Mouse (Mus musculus) kidney, postnatal 0 days (tissue): ENCODE measurements at regions not wholly inside any gene's neighbourhood (a gene's known extent, or its start where the extent isn't known, plus 50 kb on each side); places are given as distances from the start of the nearest gene placed in this dataset.

Experiments used
- ATAC-seq: fragments of 200-750 bp; cut with Nextera tagmentation; replicated peaks from 2 replicates; pipeline ENCODE4 v1.8.0; 2017; ENCODE audit warnings: low read depth, moderate number of reproducible peaks, moderate TSS enrichment, moderate library complexity; ENCODE audit not compliant: low FRiP score
- DNase-seq: peaks from one replicate; pipeline ENCODE4 v3.0.0-alpha.2; 2016; ENCODE audit warnings: low spot score
- H3K27ac ChIP-seq: fragments of 300-500 bp; sonication (generic); 2 replicates; pipeline ENCODE4 v1.5.1; 2014; ENCODE audit warnings: mild to moderate bottlenecking
- H3K27me3 ChIP-seq: fragments of 300-500 bp; sonication (generic); 2 replicates; pipeline ENCODE4 v1.6.1; 2014; ENCODE audit warnings: low read length, mixed read lengths; ENCODE audit not compliant: insufficient read depth
- H3K36me3 ChIP-seq: fragments of 300-500 bp; sonication (generic); 2 replicates; pipeline ENCODE4 v1.6.1; 2014; ENCODE audit warnings: low read length, mixed read lengths; ENCODE audit not compliant: insufficient read depth
- H3K4me1 ChIP-seq: fragments of 300-500 bp; sonication (generic); replicated peaks from 2 replicates; pipeline ENCODE4 v1.6.1; 2014; ENCODE audit warnings: antibody characterized with exemption, low read length, mixed read lengths; ENCODE audit not compliant: insufficient read depth
- H3K4me2 ChIP-seq: fragments of 300-500 bp; sonication (generic); 2 replicates; pipeline ENCODE4 v1.6.1; 2014; ENCODE audit warnings: mild to moderate bottlenecking, low read length, moderate library complexity, mixed read lengths
- H3K4me3 ChIP-seq: fragments of 300-500 bp; sonication (generic); replicated peaks from 2 replicates; pipeline ENCODE4 v1.5.1; 2014; ENCODE audit warnings: low read depth, low read length
- H3K9ac ChIP-seq: fragments of 300-500 bp; sonication (generic); 2 replicates; pipeline ENCODE4 v1.6.1; 2014; ENCODE audit warnings: low read depth, low read length
- H3K9me3 ChIP-seq: fragments of 300-500 bp; sonication (generic); replicated peaks from 2 replicates; pipeline ENCODE4 v1.6.1; 2016; ENCODE audit warnings: low read length, inconsistent platforms, mixed read lengths
- CTCF ChIP-seq: IDR thresholded peaks from 2 replicates; pipeline ENCODE4 v1.5.1; 2016; ENCODE audit warnings: antibody characterized with exemption, low read depth, mild to moderate bottlenecking, moderate library complexity
- whole genome bisulfite sequencing: fragments of 180-500 bp; shearing (Covaris S2); extraction: QIAGEN DNeasy Blood & Tissue Kit; methylation state at CpG from one replicate; pipeline ENCODE4 v1.1.7; 2014; 5-methylcytosine and 5-hydroxymethylcytosine counted together

DNA sequence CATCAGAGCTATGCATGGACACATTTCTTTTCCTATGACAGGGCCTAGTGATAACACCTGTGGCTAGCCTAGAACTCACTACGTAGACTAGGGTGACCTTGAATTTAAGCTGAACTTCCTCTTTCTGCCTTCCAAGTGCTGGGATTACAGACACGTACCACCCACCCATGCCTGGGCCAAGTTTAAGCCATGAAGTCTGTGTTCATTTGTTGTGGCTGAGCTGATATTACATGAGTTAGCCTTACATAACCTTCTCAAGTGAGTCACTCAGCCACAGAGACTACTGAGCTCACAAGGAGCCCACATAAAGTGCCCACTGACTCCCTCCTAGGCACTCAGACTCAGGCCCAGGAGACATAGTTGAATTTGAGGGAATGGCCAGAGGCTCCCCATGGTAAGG is 123.1 kb upstream of the Klf4 start:
- no peaks in the 10 kb centered on the region for H3K36me3 ChIP-seq
- no peak overlapping the region for H3K27ac ChIP-seq
- no peak overlapping the region for H3K4me3 ChIP-seq
- no peaks in the 10 kb centered on the region for H3K27me3 ChIP-seq
- no peak for TF ChIP-seq CTCF
- H3K9me3 ChIP-seq: no peaks in the 10 kb centered on the region
- H3K4me2 ChIP-seq: no peak overlapping the region
- 90% methylated on average over 2 of the region's 2 CpGs for WGBS
- no peak overlapping the region for H3K9ac ChIP-seq
- ATAC-seq (no peak), DNase-seq (no peak)
- peaks cover 7% of the 10 kb centered on the region; the same call in 1 of the 2 replicates for H3K4me1 ChIP-seq

DNA sequence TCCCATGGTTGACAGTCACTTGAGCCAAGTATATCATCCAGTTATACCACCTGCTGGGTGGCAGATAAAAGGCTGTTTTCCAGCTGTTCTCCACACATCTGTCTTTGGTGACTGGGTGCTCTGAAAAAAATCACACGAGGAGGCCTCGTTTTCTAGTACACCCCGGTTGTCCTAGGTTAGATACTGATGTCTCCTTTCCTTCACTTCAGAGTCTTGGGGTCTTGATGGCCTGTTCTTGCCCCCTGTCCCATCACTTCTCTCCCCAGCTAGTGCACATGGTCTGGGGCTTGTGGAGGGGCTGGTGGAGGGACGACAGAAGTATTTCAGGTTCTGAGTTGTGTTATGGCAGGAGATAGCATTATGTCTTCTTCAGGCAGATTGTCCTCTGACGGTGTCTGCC is 120.4 kb upstream of the Klf4 start:
- Histone ChIP-seq H3K27ac (no peak overlapping the region), H3K9ac (no peak overlapping the region), H3K27me3 (no peaks in the 10 kb centered on the region), H3K4me3 (no peak overlapping the region), H3K36me3 (no peaks in the 10 kb centered on the region), H3K4me1 (peaks cover 9% of the 10 kb centered on the region; the same call in 1 of the 2 replicates), H3K4me2 (no peak overlapping the region), H3K9me3 (no peaks in the 10 kb centered on the region)
- no peak for TF ChIP-seq CTCF
- no peak for DNase-seq
- WGBS: 82% methylated on average over 5 of the region's 5 CpGs
- ATAC-seq: no peak

DNA sequence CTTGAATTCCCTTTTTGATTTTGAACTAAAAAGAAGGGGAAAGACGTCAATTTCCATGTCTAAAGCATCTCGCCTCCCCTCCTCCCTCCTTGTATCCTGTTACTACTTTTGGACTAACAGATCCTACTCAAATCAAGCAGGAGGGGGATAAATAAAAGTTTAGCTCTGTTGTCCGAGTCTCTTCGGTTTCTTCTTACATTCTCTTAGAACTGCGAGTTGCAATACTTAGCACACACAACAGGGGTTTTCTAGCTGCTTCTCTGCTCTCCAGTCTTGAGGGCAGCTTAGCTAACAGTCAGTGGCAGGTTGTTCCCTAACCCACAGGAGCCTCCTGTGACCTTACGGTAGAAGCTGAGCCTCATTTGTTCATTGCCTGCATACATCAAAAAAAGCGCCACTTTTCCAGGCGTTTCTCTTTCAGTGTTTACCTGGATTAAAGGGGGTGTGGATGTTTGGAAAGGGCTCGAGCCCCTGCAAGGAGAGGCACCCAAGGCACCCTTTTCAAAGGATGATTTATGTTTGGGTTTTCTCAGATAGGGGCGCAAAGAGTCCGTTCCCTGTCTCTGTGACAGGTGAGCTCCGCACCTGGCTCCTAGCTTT is 119.6 kb upstream of the Klf4 start:
- H3K4me3 ChIP-seq: peak overlapping the region; percentile 51
- WGBS: 16% methylated on average over 12 of the region's 12 CpGs
- H3K9me3 ChIP-seq: no peaks in the 10 kb centered on the region
- H3K9ac ChIP-seq: peak overlapping the region; percentile 66
- H3K27me3 ChIP-seq: no peaks in the 10 kb centered on the region
- peaks cover 9% of the 10 kb centered on the region; the same call in 1 of the 2 replicates for H3K4me1 ChIP-seq
- TF ChIP-seq CTCF: peak; percentile 31; the same call in 1 of the 2 replicates
- peak; percentile 26; the same call in 1 of the 2 replicates for ATAC-seq
- H3K36me3 ChIP-seq: no peaks in the 10 kb centered on the region
- H3K27ac ChIP-seq: peak overlapping the region; percentile 93
- peak overlapping the region; percentile 92 for H3K4me2 ChIP-seq
- DNase-seq: peak; percentile 92

DNA sequence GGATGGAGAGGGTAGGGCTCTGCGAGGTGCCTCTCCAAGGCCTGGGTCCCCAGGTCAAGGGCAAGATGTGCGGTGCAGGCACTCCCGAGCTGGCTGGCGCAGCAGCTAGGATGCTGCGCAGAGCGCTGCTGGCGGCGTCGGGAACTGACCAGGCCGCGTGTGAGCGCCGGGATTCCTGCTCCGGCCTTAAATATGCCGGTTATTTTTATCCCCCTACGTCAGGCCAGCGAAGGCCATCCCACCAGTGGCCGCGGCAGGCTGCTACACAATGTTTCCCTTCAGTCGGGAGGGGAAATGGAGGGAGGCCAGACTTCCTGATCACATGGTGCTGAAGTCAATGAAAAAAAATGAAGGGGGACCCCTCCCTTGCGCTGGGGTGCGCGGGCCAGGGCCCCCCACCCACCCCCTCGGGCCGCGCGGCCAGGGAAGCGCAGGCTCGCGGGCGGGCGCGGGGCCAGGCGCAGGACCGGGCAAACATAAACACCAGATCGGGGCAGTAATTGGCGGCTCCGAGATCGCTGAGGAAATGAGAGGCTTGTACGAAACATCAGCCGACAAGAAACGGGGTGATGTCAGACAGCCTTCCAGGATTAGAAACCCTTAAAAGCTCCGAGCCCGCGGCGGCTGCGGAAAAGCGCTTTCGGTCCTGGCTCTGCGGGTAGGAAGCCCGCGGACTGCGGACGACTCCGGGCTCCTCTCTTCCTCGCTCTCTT is 118.9 kb upstream of the Klf4 start:
- H3K9me3 ChIP-seq: no peaks in the 10 kb centered on the region
- H3K27ac ChIP-seq: peak overlapping the region; percentile 93
- DNase-seq: peak; percentile 95
- H3K36me3 ChIP-seq: no peaks in the 10 kb centered on the region
- TF ChIP-seq CTCF: peak; percentile 40; the same call in 1 of the 2 replicates
- H3K27me3 ChIP-seq: no peaks in the 10 kb centered on the region
- peak overlapping the region; percentile 66 for H3K9ac ChIP-seq
- H3K4me3 ChIP-seq: peak overlapping the region; percentile 51
- H3K4me1 ChIP-seq: peaks cover 9% of the 10 kb centered on the region; the same call in 1 of the 2 replicates
- WGBS: 0% methylated on average over 56 of the region's 56 CpGs
- H3K4me2 ChIP-seq: peak overlapping the region; percentile 92
- peak; percentile 87 for ATAC-seq

DNA sequence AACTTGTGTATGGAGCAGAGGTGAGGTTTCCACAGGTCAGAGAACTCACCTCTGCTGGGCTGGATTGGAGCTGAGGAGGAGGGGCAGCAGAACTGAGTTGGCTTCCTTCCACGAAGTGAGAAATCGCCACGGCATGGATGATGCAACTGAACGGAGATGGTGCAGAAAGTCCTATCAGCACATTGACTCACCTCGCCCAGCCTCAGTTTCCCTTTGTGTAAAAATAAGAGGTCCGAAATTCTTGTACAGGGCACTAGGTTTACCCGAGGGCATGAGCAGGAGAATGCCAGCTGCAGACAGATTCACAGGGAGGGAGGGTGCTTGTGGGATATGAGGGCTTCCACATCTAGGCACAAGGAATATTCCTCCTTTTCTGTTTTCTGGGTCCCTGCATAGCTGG is 117.9 kb upstream of the Klf4 start:
- no peaks in the 10 kb centered on the region for H3K9me3 ChIP-seq
- H3K4me3 ChIP-seq: no peak overlapping the region
- no peaks in the 10 kb centered on the region for H3K36me3 ChIP-seq
- no peaks in the 10 kb centered on the region for H3K27me3 ChIP-seq
- H3K27ac ChIP-seq: no peak overlapping the region
- no peak overlapping the region for H3K9ac ChIP-seq
- DNase-seq (no peak), ATAC-seq (no peak)
- no peak overlapping the region for H3K4me2 ChIP-seq
- H3K4me1 ChIP-seq: peaks cover 9% of the 10 kb centered on the region; the same call in 1 of the 2 replicates
- WGBS: 56% methylated on average over 7 of the region's 7 CpGs
- TF ChIP-seq CTCF: no peak

DNA sequence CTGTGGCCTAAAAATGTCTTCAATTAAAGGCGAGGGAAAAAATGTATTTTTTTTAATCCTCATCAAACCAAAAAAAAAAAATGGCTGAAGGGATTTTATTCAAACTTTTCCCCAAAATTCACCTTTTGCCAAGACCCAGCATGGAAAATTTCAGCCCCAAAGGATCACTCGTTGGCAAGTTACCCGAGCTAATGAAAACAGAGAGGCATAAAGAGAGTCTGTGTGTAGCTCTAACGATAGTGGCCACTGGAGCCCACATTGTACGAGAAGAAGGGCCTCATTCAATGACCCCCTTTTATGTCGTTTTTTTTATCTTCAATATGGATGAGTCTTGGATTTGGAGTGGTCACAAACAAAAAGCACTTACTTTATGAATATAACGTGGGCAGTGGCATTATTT is 116.1 kb upstream of the Klf4 start:
- H3K4me2 ChIP-seq: no peak overlapping the region

More for the DNA sequence above, 116.1 kb upstream of the Klf4 start:
- no peak for TF ChIP-seq CTCF
- no peak overlapping the region for H3K4me3 ChIP-seq
- DNase-seq: no peak
- ATAC-seq: no peak
- H3K9me3 ChIP-seq: no peaks in the 10 kb centered on the region
- no peak overlapping the region for H3K27ac ChIP-seq
- 48% methylated on average over 7 of the region's 7 CpGs for WGBS
- H3K9ac ChIP-seq: no peak overlapping the region
- no peaks in the 10 kb centered on the region for H3K27me3 ChIP-seq
- H3K4me1 ChIP-seq: peaks cover 9% of the 10 kb centered on the region; the same call in 1 of the 2 replicates
- H3K36me3 ChIP-seq: no peaks in the 10 kb centered on the region
